Mouse (Mus musculus): ENCODE data around the gene Muc2. TPM values are rescaled to one million over a fixed set of nuclear protein-coding genes. Genes with fewer than 3 reads are reported as not detected.

Muc2 gene
- polyA plus RNA-seq, 1 experiment from 2014 or later, result 9.4 TPM

GRCm38 (mm10) chr7:141678922-141679321, 11.2 kb upstream of the Muc2 start:
- Histone ChIP-seq H3K4me3 (replicated peaks) (no peak overlapping the region), H3K4me2 (replicated peaks) (no peak overlapping the region), H3K27ac (no peak overlapping the region), H3K9me3 (no peaks in the 10 kb centered on the region), H3K4me1 (replicated peaks) (no peaks in the 10 kb centered on the region), H3K9ac (no peak overlapping the region), H3K27me3 (replicated peaks) (no peaks in the 10 kb centered on the region; the same call in 1 of the 2 replicates), H3K36me3 (no peaks in the 10 kb centered on the region)
- no peak for ATAC-seq
- WGBS, result 80% methylated on average over 4 of the region's 4 CpGs

- no peaks in the 10 kb centered on the region for H3K4me1 ChIP-seq (replicated peaks)
- H3K27ac ChIP-seq, result no peak overlapping the region
- ATAC-seq, result no peak
- no peak overlapping the region for H3K4me3 ChIP-seq (replicated peaks)
- 44% methylated on average over 10 of the region's 10 CpGs for WGBS
- H3K9me3 ChIP-seq, result no peaks in the 10 kb centered on the region
- H3K9ac ChIP-seq, result no peak overlapping the region
- no peak overlapping the region; the same call in 1 of the 2 replicates for H3K4me2 ChIP-seq (replicated peaks)
- peaks cover 25% of the 10 kb centered on the region for H3K27me3 ChIP-seq (replicated peaks)
- no peaks in the 10 kb centered on the region for H3K36me3 ChIP-seq
Measured at GRCm38 (mm10) chr7:141687330-141687729, 2.8 kb upstream of the Muc2 start.

DNA sequence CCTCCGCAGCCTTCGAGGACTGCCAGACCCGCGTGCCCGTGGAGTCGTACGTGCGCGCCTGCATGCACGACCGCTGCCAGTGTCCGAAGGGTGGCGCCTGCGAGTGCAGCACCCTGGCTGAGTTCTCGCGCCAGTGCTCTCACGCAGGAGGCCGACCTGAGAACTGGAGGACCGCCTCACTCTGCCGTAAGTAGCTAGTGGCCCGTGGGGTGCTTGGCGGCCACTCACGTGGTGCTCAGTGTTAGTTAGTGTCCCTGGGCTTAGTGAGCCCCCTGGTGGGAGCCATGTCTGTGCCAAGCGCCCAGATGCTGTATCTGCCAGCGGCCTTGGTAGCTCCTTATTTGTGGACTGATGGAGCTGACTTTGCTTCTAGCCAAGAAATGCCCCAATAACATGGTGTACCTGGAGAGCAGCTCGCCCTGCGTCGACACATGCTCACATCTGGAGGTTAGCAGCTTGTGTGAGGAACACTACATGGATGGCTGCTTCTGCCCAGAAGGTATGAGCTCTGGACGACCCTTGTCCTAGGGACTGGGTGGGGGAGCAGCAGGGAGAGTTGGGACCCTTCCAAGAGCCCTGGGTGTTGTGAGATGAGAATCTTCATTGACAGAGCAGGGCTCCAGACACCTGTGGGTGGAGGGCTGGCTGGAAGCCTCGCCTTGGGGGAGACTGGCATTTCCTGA, 3.6 kb downstream of the Muc2 start:
- H3K4me3 ChIP-seq (replicated peaks), result no peak overlapping the region; the same call in 1 of the 2 replicates
- peak overlapping the region; percentile 53 for H3K4me2 ChIP-seq (replicated peaks)
- H3K36me3 ChIP-seq, result no peaks in the 10 kb centered on the region
- no peaks in the 10 kb centered on the region for H3K9me3 ChIP-seq
- no peaks in the 10 kb centered on the region for H3K4me1 ChIP-seq (replicated peaks)
- WGBS, result 47% methylated on average over 30 of the region's 30 CpGs
- H3K27me3 ChIP-seq (replicated peaks), result peaks cover 38% of the 10 kb centered on the region
- ATAC-seq, result peak; percentile 20; the same call in 1 of the 2 replicates
- H3K27ac ChIP-seq, result no peak overlapping the region
- 0 out of 2 replicates have a peak overlapping the region, but pooled peaks have one; percentile 20 for H3K9ac ChIP-seq

DNA sequence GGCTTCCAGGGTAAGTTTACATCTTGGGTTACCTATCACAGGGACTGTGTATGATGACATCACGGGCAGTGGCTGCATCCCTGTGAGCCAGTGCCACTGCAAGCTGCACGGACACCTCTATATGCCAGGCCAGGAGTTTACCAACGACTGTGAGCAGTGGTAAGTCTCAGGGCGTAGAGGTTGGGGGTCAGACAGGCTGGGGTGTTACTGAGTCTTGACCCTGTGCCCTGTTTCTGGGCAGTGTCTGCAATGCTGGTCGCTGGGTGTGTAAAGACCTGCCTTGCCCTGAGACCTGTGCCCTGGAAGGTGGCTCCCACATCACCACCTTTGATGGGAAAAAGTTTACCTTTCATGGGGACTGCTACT, 4.1 kb downstream of the Muc2 start:
- no peaks in the 10 kb centered on the region for H3K36me3 ChIP-seq
- 82% methylated on average over 5 of the region's 5 CpGs for WGBS
- H3K4me3 ChIP-seq (replicated peaks), result no peak overlapping the region
- no peak overlapping the region for H3K27ac ChIP-seq
- no peaks in the 10 kb centered on the region for H3K4me1 ChIP-seq (replicated peaks)
- no peaks in the 10 kb centered on the region for H3K9me3 ChIP-seq
- ATAC-seq, result no peak
- no peak overlapping the region for H3K4me2 ChIP-seq (replicated peaks)
- H3K27me3 ChIP-seq (replicated peaks), result peaks cover 38% of the 10 kb centered on the region
- no peak overlapping the region for H3K9ac ChIP-seq

DNA sequence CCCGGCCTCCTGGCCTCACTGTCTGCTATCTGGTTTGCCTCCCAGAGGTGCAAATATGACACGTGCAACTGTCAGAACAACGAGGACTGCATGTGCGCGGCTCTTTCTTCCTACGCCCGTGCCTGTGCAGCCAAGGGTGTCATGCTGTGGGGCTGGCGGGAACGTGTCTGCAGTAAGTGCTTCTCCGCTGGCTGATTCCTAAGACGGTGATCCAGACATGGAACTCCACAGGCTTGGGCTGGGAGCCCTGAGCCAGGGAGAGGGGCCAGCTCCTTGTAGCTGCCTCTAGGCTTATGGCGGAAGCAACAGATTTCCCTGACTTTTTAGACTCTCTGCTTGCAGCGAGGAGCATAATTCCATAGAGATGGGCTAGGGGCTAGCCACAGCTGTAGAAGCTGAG, 6.4 kb downstream of the Muc2 start:
- no peak for ATAC-seq
- no peaks in the 10 kb centered on the region for H3K36me3 ChIP-seq
- no peak overlapping the region for H3K4me3 ChIP-seq (replicated peaks)
- H3K27ac ChIP-seq, result no peak overlapping the region
- H3K4me2 ChIP-seq (replicated peaks), result no peak overlapping the region
- WGBS, result 78% methylated on average over 13 of the region's 13 CpGs
- H3K9ac ChIP-seq, result no peak overlapping the region
- H3K27me3 ChIP-seq (replicated peaks), result peaks cover 26% of the 10 kb centered on the region
- no peaks in the 10 kb centered on the region for H3K9me3 ChIP-seq
- no peaks in the 10 kb centered on the region for H3K4me1 ChIP-seq (replicated peaks)

DNA sequence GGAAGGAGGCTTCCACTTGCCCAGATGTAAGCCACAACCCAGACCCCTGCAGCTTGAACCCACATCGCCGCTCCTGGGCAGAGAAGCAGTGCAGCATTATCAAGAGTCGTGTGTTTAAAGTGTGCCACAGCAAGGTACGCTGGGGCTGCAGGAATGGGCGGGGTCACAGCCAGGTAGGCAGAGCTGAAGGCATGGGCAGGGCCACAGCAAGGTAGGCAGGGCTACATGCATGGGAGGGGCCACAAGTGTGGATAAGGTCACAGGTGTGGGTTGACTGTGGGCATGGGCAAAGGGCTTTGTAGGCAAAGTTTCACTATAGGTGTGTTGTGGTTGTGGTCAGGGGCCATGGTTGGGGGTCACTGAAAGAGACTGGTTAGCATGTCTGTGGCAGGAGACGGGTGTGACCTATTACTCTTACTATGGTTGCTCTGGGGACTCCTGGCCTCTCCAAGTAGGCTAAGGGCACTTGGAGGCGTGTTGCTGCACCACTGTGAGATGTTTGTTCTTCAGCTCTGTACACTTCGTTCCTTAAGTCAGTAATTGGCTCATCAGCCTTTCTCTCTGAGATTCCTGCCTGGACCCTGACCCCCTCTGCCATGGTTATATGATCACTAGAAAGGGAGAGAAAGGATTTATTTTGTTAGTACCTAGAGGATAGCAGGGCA, 9.5 kb downstream of the Muc2 start:
- Histone ChIP-seq H3K9me3 (no peaks in the 10 kb centered on the region), H3K27me3 (replicated peaks) (0 out of 2 replicates have a peak, but pooled peaks cover 3% of the 10 kb centered on the region), H3K4me3 (replicated peaks) (no peak overlapping the region), H3K27ac (no peak overlapping the region), H3K9ac (no peak overlapping the region), H3K36me3 (no peaks in the 10 kb centered on the region), H3K4me2 (replicated peaks) (no peak overlapping the region), H3K4me1 (replicated peaks) (no peaks in the 10 kb centered on the region)
- 70% methylated on average over 8 of the region's 8 CpGs for WGBS
- ATAC-seq, result peak; percentile 74

DNA sequence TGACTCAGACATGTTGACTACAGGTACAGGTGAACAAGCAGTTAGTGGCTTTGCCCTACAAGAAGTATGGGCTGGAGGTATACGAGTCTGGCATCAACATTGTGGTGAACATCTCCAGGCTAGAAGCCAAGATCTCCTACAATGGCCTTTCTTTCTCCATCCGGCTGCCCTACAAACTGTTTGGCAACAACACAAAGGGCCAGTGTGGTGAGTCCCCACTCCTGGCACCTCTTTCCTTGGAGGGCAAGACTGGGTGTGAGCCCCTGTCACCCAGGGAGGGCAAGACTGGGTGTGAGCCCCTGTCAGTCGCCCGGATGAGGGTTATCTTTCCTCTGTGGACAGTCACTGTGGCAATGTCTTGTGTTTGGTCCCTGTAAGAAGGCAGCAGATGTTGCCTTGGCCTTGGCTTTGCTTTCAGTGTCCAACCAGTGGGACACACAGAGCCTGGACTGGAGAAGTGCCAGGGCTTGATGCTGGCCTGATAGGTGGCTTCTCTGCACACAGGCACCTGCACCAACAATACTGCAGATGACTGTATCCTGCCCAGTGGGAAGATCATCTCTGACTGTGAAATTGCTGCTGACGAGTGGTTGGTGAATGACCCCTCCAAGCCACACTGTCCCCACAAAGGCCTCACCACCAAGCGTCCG, 57.4 kb downstream of the Muc2 start:
- Histone ChIP-seq H3K4me2 (replicated peaks) (no peak overlapping the region), H3K36me3 (no peaks in the 10 kb centered on the region), H3K4me1 (replicated peaks) (no peaks in the 10 kb centered on the region), H3K9ac (no peak overlapping the region), H3K4me3 (replicated peaks) (no peak overlapping the region), H3K27ac (no peak overlapping the region), H3K9me3 (no peaks in the 10 kb centered on the region), H3K27me3 (replicated peaks) (no peaks in the 10 kb centered on the region)
- no peak for ATAC-seq
- WGBS, result 85% methylated on average over 7 of the region's 7 CpGs

DNA sequence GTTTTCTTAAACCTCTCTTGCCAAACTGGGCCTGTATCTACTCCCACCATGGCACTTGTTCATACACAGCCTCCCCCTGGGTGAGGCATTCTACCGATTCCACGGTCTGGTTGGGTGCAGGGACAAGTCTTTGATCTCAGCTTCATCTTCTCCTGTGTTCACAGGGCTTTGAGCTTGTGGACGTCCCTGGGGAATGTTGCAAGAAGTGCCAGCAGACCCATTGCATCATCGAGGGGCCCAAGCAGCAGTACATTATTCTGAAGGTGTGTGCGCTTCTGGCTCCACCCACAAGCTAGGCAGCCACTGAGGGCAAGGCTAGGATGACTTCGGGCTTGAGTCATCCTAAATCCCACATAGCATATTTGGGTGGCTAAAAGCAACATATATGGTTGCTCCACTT, 62.4 kb downstream of the Muc2 start:
- Histone ChIP-seq H3K4me2 (replicated peaks) (no peak overlapping the region), H3K4me1 (replicated peaks) (no peaks in the 10 kb centered on the region), H3K36me3 (no peaks in the 10 kb centered on the region), H3K9ac (no peak overlapping the region), H3K9me3 (no peaks in the 10 kb centered on the region), H3K27ac (no peak overlapping the region), H3K27me3 (replicated peaks) (no peaks in the 10 kb centered on the region), H3K4me3 (replicated peaks) (no peak overlapping the region)
- WGBS, result 76% methylated on average over 6 of the region's 6 CpGs
- no peak for ATAC-seq

GRCm38 (mm10) chr7:141755831-141756230, 65.7 kb downstream of the Muc2 start:
- 44% methylated on average over 4 of the region's 4 CpGs for WGBS

GRCm38 (mm10) chr7:141758291-141758690, 68.2 kb downstream of the Muc2 start:
- Histone ChIP-seq H3K27ac (no peak overlapping the region), H3K4me1 (replicated peaks) (no peaks in the 10 kb centered on the region), H3K4me3 (replicated peaks) (no peak overlapping the region), H3K9ac (no peak overlapping the region), H3K36me3 (no peaks in the 10 kb centered on the region), H3K9me3 (no peaks in the 10 kb centered on the region), H3K4me2 (replicated peaks) (no peak overlapping the region), H3K27me3 (replicated peaks) (no peaks in the 10 kb centered on the region)
- no peak for ATAC-seq
- WGBS, result 74% methylated on average over 4 of the region's 4 CpGs

More at GRCm38 (mm10) chr7:141755831-141756230, 65.7 kb downstream of the Muc2 start:
- no peaks in the 10 kb centered on the region for H3K9me3 ChIP-seq
- ATAC-seq, result no peak; the same call in 1 of the 2 replicates
- no peak overlapping the region for H3K9ac ChIP-seq
- no peaks in the 10 kb centered on the region for H3K27me3 ChIP-seq (replicated peaks)
- H3K36me3 ChIP-seq, result no peaks in the 10 kb centered on the region
- H3K4me1 ChIP-seq (replicated peaks), result no peaks in the 10 kb centered on the region
- no peak overlapping the region for H3K4me2 ChIP-seq (replicated peaks)
- H3K4me3 ChIP-seq (replicated peaks), result no peak overlapping the region
- H3K27ac ChIP-seq, result no peak overlapping the region

- no peaks in the 10 kb centered on the region for H3K9me3 ChIP-seq
- peak; percentile 81 for ATAC-seq
- H3K27ac ChIP-seq, result no peak overlapping the region
- no peaks in the 10 kb centered on the region for H3K36me3 ChIP-seq
- H3K4me2 ChIP-seq (replicated peaks), result no peak overlapping the region
- H3K27me3 ChIP-seq (replicated peaks), result no peaks in the 10 kb centered on the region
- 66% methylated on average over 3 of the region's 3 CpGs for WGBS
- peaks cover 14% of the 10 kb centered on the region for H3K4me1 ChIP-seq (replicated peaks)
- H3K4me3 ChIP-seq (replicated peaks), result no peak overlapping the region
- no peak overlapping the region for H3K9ac ChIP-seq
Measured at GRCm38 (mm10) chr7:141770521-141770920, 80.4 kb downstream of the Muc2 start.

GRCm38 (mm10) chr7:141770988-141771387, 80.8 kb downstream of the Muc2 start:
- Histone ChIP-seq H3K27ac (no peak overlapping the region), H3K4me3 (replicated peaks) (no peak overlapping the region), H3K36me3 (no peaks in the 10 kb centered on the region), H3K27me3 (replicated peaks) (no peaks in the 10 kb centered on the region), H3K9ac (no peak overlapping the region), H3K4me2 (replicated peaks) (no peak overlapping the region), H3K4me1 (replicated peaks) (peaks cover 14% of the 10 kb centered on the region), H3K9me3 (no peaks in the 10 kb centered on the region)
- 73% methylated on average over 8 of the region's 8 CpGs for WGBS
- ATAC-seq, result peak; percentile 94

Data from intestine, embryonic 15.5 days (tissue).